Mouse (Mus musculus) megakaryocyte, embryonic 14.5 days (primary cell): ENCODE measurements around the gene Pigw. TPM values are rescaled to one million over a fixed set of nuclear protein-coding genes. Genes with fewer than 3 reads are reported as not detected.
"Not testable (repeated sequence)": the region's sequence is repeated elsewhere in the genome, so short reads cannot be mapped to it uniquely, and the experiment has no call there.

Experiments used
- H3K27me3 ChIP-seq: replicated peaks from 2 replicates; pipeline ENCODE3; 2012; ENCODE audit warnings: inconsistent platforms
- H3K36me3 ChIP-seq: replicated peaks from 2 replicates; pipeline ENCODE3; 2012; ENCODE audit warnings: low read length, inconsistent platforms, mixed read lengths
- H3K4me1 ChIP-seq: 2 replicates; pipeline ENCODE4 v1.6.1; 2012; ENCODE audit warnings: inconsistent platforms
- H3K4me3 ChIP-seq: replicated peaks from 2 replicates; pipeline ENCODE3; 2012; ENCODE audit warnings: moderate library complexity, mild to moderate bottlenecking, inconsistent platforms
- H3K9me3 ChIP-seq: 2 replicates; pipeline ENCODE4 v1.6.1; 2012; ENCODE audit warnings: inconsistent platforms
- FLI1 ChIP-seq: IDR thresholded peaks from 2 replicates; pipeline ENCODE4 v1.6.1; 2012; ENCODE audit warnings: low read length, inconsistent platforms, mixed read lengths
- GATA1 ChIP-seq: IDR thresholded peaks from 3 replicates; pipeline ENCODE4 v1.6.1; 2012; ENCODE audit warnings: mixed read lengths, low read length, inconsistent platforms, borderline replicate concordance
- polyA plus RNA-seq: library from polyadenylated mRNA; stranded (reverse); fragments of >175 nt; gene quantifications from 2 replicates; pipeline ENCODE4 v1.2.3, GENCODE M21; 2012; ENCODE audit warnings: low replicate concordance; ENCODE audit not compliant: insufficient read depth

Gene Pigw
- polyA plus RNA-seq, 1 experiment = 0.58 TPM

GRCm38 (mm10) chr11:84868786-84869259 lies 11.3 kb downstream of the Pigw start:
- peak overlapping the region; percentile 93 for H3K4me3 ChIP-seq
- no peaks in the 10 kb centered on the region for H3K9me3 ChIP-seq
- H3K27me3 ChIP-seq = no peaks in the 10 kb centered on the region
- peaks cover 36% of the 10 kb centered on the region for H3K36me3 ChIP-seq
- TF ChIP-seq GATA1 (no peak), FLI1 (no peak)
- H3K4me1 ChIP-seq = peaks cover 54% of the 10 kb centered on the region

DNA sequence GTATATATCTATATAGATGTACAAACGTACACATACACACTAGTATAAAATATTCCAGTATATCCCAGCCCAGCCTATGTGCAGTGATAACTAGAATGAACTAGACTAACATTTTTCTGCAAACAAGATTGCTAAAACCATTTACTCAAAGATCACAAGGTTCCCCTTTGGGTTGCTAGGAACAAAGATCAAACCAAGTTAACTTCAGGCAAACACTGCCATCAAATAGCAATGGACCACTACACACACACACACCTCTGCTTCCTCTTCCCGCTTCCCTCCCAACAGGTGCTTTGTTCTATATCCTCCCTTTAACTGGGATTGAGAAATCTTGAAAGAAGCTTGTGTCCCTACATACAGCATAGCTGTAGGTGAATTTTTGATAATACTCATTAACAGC lies 12.5 kb downstream of the Pigw start:
- Histone ChIP-seq H3K4me1 (peaks cover 55% of the 10 kb centered on the region), H3K9me3 (no peaks in the 10 kb centered on the region), H3K36me3 (peaks cover 47% of the 10 kb centered on the region), H3K27me3 (no peaks in the 10 kb centered on the region), H3K4me3 (peak overlapping the region; percentile 88)
- TF ChIP-seq GATA1 = no peak
- TF ChIP-seq FLI1 = no peak

DNA sequence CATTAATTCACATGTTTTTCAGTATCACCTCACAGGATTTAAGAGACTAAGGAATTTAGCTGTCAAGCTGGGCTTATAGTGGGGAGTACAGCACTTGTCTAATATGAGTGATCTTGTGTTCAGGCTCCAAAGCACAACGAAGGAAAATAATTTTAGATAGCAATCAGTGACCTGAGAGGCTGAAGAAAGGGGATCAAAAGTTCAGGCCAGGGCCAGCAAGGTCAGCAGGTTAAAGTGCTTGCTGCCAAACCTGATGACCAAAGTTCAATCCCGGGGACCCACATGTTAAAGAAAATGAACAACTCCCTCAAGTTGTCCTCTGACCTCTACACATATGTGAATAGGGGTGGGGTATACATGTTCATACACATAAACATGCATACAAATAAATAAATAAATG lies 14.8 kb downstream of the Pigw start:
- no peaks in the 10 kb centered on the region for H3K27me3 ChIP-seq
- H3K4me1 ChIP-seq = peaks cover 58% of the 10 kb centered on the region
- no peak for TF ChIP-seq GATA1
- no peak for TF ChIP-seq FLI1
- H3K9me3 ChIP-seq = no peaks in the 10 kb centered on the region
- H3K36me3 ChIP-seq = peaks cover 69% of the 10 kb centered on the region
- no peak overlapping the region for H3K4me3 ChIP-seq

DNA sequence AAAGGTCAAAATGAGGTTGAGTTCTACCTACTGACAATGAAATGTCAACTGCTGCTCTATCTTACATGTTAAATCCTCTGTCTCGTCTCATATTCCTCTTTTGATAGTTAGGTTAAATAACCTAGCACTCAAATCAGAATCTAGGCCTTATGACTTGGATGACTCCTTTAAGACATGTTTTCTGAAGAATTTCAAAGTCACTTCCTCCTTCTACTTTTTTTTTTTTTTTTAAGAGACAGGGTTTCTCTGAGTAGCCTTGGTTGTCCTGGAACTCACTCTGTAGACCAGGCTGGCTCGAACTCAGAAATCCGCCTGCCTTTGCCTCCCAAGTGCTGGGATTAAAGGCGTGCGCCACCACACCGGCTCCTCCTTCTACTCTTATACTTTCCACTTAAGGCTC lies 24.8 kb downstream of the Pigw start:
- Histone ChIP-seq H3K36me3 (peaks cover 92% of the 10 kb centered on the region), H3K27me3 (no peaks in the 10 kb centered on the region), H3K9me3 (no peaks in the 10 kb centered on the region), H3K4me3 (no peak overlapping the region), H3K4me1 (peaks cover 26% of the 10 kb centered on the region)
- TF ChIP-seq FLI1 (no peak), GATA1 (no peak)

DNA sequence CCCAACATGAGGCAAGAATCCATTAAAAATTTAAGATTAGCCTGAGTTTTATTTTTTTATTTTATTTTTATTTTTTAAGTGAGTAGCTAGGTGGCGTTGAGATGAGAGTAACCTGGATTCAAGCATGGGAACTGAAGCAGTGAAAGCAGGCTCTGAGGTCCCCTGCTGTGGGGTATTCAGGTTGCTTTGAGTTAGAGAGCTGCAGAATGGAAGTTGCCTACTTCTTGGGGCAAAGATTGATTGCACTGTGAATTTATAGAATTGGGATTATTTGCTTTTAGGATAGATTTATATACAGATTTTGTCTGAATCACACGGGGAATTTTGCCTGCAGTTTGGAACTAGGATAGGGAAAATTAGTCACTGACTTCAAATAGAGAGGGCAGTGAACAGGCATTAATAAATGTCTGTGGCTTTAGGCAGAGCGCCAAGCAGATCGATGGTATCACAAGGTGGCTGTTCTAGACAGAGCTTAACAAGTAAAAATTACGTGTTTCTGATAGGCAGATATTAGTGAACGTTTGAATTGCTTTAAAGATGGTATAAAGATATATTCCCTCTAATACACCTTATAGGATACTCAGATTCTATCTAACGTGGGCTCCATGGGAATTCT lies 32.5 kb downstream of the Pigw start:
- no peaks in the 10 kb centered on the region for H3K27me3 ChIP-seq
- H3K4me3 ChIP-seq = no peak overlapping the region
- no peaks in the 10 kb centered on the region for H3K4me1 ChIP-seq
- peaks cover 89% of the 10 kb centered on the region for H3K36me3 ChIP-seq
- no peaks in the 10 kb centered on the region for H3K9me3 ChIP-seq
- TF ChIP-seq GATA1 = no peak
- TF ChIP-seq FLI1 = no peak

DNA sequence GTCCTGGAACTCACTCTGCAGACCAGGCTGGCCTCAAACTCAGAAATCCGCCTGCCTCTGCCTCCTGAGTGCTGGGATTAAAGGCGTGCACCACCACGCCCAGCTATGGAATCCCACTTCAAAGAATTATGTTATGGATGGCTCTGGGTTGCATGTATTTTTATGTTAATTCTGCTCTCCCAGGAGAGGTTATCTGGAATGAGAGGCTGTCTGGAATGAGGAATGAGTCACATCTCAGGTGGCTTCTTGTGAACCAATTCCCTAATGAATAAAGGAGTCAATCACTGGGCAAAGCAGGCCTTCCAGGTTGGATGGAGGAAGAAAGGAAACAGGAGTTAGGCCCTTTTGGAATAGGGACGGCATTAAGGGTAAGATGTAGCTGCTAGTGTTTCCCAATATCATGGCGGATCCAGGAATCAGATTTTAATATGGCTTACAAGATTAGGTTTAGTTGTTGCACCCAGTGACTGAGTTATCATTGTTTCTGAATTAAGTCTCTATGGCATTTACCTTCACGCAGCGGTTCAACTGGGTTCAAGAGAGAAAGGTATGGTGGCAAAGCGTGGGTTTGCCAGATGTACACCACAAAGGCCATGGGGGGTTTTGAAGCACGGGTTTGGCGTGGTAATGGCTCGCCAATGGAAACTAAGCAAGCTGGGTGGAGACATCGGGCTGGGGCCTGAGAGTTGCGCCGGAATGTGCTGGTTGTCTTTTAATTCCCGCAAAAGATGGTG lies 33.2 kb downstream of the Pigw start:
- Histone ChIP-seq H3K4me3 (no peak overlapping the region), H3K9me3 (no peaks in the 10 kb centered on the region), H3K27me3 (no peaks in the 10 kb centered on the region), H3K36me3 (peaks cover 87% of the 10 kb centered on the region), H3K4me1 (no peaks in the 10 kb centered on the region)
- TF ChIP-seq GATA1 (no peak), FLI1 (no peak)

GRCm38 (mm10) chr11:84839330-84839729 lies 40.8 kb downstream of the Pigw start:
- Histone ChIP-seq H3K9me3 (no peaks in the 10 kb centered on the region), H3K36me3 (peaks cover 92% of the 10 kb centered on the region), H3K27me3 (no peaks in the 10 kb centered on the region), H3K4me3 (no peak overlapping the region), H3K4me1 (0 out of 2 replicates have a peak, but pooled peaks cover under 1% of the 10 kb centered on the region)
- TF ChIP-seq GATA1 (no peak), FLI1 (no peak)

- Histone ChIP-seq H3K4me1 (peaks cover 70% of the 10 kb centered on the region), H3K36me3 (peaks cover 79% of the 10 kb centered on the region), H3K4me3 (peak overlapping the region; percentile 99)
- not testable (repeated sequence) for H3K27me3 ChIP-seq, H3K9me3 ChIP-seq
Measured at GRCm38 (mm10) chr11:84829495-84829894, 50.6 kb downstream of the Pigw start.

GRCm38 (mm10) chr11:84828516-84829399 lies 51.3 kb downstream of the Pigw start, which contains the start of gene Dhrs11:
TSS of gene Dhrs11 (minus strand) at chr11:84828994.
- Histone ChIP-seq H3K27me3 (no peaks in the 10 kb centered on the region), H3K9me3 (no peaks in the 10 kb centered on the region), H3K36me3 (peaks cover 79% of the 10 kb centered on the region), H3K4me1 (peaks cover 74% of the 10 kb centered on the region), H3K4me3 (peak within 1 kb of the TSS; percentile 99)
- TF ChIP-seq FLI1 (peak; percentile 96), GATA1 (0 out of 3 replicates have a peak, but pooled peaks have one; percentile 18)

GRCm38 (mm10) chr11:84827901-84828503 lies 52.1 kb downstream of the Pigw start:
- TF ChIP-seq GATA1 (no peak), FLI1 (no peak)
- H3K36me3 ChIP-seq = peaks cover 79% of the 10 kb centered on the region
- H3K4me3 ChIP-seq = peak overlapping the region; percentile 99
- H3K4me1 ChIP-seq = peaks cover 82% of the 10 kb centered on the region
- no peaks in the 10 kb centered on the region for H3K27me3 ChIP-seq
- H3K9me3 ChIP-seq = no peaks in the 10 kb centered on the region
